Mouse (Mus musculus) thymus, postnatal 25 days (tissue): ENCODE data around the gene Coq7.

Experiments used
- DNase-seq: peaks from one replicate; pipeline ENCODE4 v3.0.0; 2022

Coq7 gene

DNA sequence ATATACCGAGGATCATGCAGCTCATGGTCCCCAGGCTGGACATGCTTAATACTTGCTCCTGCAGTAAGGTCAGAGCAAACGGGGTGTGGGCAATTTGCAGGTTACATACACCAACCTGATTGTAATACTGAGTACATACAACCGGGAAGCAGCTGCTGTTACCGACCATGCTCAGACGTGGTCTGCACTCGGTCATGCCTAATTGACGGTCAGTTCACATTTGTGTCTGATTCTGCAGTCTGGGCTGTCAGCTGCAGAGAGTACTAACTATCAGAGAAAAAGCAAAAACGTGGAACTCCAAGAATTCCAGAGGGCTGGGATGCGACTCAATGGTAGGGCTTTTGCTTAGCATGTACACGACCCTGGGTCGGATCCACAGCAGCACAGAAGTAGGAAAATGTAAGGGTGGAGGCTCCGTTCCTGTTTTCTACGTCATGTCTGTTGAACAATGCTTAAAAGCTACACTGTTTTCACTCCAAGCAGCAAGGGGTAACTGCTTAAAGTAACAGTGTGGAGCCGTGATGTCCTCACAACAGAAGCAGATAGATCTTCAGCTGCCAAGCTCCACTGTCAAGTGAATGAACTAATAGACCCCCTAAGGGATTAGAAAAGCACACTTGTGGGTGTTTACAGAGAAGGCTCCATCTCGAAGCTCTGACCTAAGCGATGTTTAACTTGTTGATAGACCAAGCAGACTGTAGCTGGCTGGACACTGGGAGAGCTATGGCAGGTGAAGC, 71.6 kb downstream of the Coq7 start:
- DNase-seq: no peak
